Mouse (Mus musculus): ENCODE measurements around the gene Naa80. TPM values are rescaled to one million over a fixed set of nuclear protein-coding genes. Genes with fewer than 3 reads are reported as not detected.
"Not testable (repeated sequence)": the region's sequence is repeated elsewhere in the genome, so short reads cannot be mapped to it uniquely, and the experiment has no call there.

The Naa80 gene
- total RNA-seq, 2 experiments from 2014 or later = 11.2 to 14.4 TPM

DNA sequence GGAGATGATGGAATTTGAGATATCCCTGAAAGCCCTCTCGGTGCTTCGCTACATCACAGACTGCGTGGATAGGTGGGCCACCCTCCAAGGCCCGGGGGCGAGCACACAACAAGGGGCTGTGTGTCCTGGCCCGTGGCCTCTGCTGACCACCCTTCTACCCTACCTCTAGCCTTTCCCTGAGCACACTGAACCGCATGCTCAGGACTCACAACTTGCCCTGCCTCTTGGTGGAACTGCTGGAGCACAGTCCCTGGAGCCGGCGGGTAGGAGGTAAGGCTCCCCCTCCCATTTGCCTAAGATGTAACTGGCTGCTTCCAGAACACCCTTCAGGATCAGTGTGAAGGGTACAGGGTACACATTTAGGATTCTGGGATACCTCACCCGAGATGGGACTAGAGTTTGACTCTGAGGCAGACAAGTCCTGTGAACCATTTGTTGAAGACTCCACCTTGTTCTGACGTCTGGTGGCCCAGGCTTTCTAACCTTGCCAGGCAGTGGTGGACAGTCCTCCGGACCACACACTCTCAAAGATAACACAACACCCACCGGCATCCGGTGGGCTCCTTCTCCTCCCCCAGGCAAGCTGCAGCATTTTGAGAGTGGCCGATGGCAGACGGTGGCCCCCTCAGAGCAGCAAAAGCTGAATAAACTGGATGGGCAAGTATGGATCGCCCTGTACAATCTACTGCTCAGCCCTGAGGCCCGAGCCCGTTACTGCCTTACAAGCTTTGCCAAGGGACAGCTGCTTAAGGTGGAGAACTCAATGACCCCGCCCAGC, 29.2 kb upstream of the Naa80 start:
- intact Hi-C loops (cut with DNase I) = no loop called here
- no peak for DNase-seq

DNA sequence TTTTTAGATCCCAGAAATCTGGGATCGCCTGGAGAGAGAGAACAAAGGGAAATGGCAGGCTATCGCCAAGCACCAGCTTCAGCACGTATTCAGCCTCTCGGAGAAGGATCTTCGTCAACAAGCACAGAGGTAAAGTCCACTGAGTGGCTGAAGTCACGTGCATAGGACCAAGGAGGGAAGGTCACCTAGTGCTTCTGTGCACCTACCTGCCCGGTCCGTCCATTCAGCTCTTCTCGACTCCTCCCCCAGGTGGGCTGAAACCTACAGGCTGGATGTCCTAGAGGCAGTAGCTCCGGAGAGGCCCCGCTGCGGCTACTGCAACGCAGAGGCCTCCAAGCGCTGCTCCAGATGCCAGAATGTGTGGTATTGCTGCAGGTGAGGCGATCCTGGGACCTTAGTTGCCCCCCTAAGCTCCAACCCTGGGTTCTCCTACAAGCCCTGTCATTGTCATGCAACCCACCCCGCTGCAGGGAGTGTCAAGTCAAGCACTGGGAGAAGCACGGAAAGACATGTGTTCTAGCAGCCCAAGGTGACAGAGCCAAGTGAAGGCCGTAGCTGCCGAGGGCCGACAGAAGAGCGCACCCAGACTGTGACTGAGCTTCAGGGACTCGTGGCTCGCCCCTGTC, 28.1 kb upstream of the Naa80 start:
- no peak for DNase-seq
- intact Hi-C loops (cut with DNase I) = no loop called here

DNA sequence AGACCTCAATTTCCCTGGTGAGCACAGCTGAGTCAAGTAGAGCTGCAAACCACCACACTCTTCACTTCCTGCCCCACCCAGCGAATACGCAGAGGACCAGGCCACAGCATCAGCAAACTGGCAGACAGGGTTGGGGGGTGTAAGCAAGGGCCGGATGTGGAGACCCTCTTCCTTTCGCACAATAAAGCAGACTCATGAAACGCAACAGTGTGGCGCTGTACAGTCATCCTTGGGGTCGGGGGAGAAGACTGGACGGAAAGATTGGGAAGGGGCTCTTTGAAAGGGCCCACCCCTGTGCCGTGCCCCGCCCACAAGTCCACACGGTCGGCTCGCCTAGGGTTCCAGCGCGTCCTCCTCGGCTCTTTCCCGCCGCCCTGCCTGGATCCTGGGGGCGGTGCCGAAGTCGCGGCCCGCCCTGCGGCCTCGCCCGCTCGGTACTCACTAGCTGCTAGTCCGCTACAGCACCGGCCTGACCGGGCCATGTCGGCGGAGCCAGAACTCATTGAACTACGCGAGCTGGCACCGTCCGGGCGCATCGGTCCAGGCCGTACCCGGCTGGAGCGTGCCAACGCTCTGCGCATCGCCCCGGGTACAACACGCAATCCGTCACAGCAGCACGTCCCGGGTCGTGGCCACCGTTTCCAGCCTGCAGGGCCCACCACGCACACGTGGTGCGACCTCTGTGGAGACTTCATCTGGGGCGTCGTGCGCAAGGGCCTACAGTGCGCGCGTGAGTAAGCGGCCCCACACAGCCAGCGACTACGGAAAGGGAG, 27.4 kb upstream of the Naa80 start, which contains the start of gene Rassf1:
Gene Rassf1, plus strand, starts transcription at position 439 of the 773 bp plus-strand sequence.
- DNase-seq = peak; percentile 63 to 69
- intact Hi-C loops (cut with DNase I) = no loop called here

DNA sequence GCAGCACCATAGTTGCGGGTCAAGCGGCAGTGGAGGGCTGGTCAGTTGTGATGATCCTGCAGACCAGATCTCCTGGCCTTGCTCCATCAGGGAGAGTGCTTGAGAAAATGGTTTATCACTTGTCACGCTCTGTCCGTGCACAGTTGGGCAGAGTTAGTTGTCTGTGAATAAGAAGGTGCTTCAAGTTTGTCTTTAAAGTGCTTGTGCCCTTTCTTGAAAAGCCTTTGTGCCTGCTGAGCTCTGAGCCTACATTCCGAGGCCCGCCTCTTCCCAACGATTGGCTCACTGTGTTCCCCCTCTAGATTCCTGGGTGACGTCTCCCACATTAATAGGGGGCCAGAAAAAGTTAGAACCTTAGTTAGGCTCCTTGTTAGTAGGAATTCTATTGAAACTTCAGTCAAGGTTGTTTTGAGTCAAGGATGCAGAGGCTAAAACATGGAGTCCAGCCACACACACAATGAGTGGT, 26.8 kb upstream of the Naa80 start:
- no peak for DNase-seq
- intact Hi-C loops (cut with DNase I) = no loop called here

DNA sequence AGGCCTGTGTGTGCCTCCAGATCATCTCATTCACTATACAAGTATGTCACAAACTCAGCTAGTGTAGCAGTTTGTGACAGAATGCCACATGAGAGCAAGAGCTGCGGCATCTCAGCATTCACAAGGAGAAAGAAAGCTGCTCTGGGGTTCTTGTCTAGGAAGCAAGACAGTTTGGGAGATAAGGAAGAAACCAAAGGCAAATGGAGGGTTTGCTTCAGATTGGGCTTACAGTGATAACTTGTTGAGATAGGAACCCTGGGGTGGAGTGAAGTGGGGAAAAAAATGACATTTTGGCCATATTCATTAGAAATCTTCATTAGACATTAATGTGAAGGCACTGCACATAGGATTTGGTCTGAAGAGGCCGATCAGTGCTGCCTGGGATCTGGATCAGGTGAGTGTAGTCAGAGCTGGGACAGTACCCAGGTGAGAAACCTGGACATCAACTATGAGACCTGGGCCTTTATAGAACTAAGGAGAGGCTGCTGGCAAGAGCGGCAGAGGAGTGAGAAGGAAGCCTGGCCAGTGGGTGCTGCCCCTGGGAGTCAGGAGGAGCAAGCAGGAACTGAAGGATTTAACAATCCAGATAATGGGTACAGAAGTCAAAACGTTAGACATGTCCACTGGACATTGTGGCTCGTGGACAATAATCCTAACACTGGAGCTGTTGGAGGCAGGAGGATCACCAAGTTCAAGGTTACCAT, 25.8 kb upstream of the Naa80 start:
- intact Hi-C loops (cut with DNase I) = no loop called here
- DNase-seq = no peak

DNA sequence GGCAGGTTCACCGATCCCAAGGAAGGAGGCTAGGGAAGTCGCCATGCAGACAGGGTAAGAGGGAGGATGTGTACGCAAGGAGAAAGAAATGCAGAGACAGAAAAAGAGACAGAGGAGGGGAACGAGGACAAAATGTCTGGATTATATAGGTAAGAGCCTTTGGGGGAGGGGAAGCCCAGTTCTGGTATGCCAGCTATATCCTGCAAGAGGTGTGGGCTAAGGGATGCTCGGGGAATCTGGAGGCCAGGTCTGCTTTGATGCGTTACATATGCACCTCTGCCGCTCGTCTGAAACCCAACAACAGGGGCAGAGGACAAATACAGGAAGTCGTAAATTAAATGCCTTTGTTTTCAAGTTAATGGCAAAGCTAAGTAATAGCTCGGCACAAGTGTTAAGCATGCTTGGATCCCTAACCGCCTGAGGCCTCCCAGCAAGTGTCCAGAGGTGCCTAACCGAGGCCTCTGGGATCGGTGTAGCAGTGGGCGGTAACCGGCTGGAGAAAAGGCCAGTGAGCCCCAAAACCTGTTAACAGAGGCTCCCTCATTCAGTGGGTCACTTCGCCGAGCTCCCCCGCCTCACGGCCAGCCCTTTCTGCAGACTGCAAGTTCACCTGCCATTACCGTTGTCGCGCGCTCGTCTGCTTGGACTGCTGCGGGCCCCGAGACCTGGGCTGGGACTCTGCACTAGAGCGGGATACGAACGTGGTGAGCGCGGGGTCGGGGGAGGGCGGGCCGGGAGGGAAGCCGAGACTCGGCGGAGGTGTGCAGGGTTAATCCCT, 25.0 kb upstream of the Naa80 start:
- intact Hi-C loops (cut with DNase I) = no loop called here
- no peak for DNase-seq

DNA sequence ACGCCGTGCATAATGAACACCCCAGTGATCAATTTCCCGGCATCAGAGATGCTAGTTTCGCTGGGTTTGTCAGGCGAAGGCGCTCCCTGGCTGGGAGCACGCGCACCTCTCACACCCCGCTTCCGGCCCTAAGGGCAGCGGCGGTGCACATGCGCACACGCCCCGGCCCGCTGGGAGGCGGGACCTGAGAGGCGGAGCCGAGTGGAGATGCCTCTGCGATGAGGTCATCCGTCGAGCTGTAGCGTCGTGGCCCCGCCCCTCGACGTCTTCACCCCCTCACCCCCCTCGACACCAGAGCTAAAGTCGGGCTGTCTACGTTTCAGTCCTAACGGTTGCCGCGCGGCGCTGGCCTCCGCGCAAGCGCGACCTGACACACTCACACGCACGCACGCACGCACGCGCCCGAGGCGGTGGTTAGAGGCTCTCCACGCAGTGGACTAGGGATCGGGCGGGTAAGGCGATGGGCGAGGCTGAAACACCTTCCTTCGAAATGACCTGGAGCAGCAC, 24.3 kb upstream of the Naa80 start:
- peak; percentile 88 to 93 for DNase-seq
- intact Hi-C loops (cut with DNase I) = no loop called here

DNA sequence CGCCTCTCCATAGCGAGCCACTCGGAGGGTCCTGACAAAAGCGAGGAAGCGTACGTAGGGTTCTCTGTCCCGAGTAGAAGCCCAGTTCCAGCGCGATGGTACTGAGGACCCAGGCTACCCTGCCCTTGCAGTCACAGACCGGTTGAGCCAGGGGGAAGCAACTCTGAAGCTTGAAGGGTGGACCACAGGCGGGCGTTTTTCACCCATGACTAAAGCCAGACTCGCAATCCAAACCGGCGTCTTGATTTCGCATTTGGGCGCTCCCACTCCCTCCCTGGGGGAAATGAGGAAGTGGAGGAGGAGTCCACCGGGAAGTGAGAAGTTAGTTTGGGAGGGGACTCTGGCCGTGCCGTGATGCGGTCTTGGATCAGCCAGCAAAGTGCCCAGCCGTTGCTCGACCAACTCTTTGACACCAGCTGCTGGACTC, 23.6 kb upstream of the Naa80 start:
- DNase-seq = peak; percentile 65 to 66
- intact Hi-C loops (cut with DNase I) = no loop called here

DNA sequence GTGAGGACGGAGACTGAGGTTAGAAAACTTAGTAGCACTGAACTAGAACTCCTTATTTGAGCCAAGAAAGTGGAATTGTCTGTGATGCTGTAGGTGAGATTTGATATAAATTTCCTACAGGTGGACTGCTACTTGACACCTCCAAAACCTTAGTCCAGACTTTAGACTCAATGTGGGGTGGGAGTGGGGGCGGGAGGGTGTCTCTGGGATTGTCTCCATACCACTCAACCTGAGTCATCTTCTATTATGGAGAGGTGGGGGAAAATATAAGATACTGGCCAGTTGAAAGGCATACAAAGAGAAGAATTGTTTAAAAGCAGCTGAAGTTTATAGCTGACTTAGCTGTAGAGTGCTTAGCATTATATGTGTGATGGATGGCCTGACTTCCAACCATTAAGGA, 23.0 kb upstream of the Naa80 start:
- DNase-seq = no peak
- intact Hi-C loops (cut with DNase I) = no loop called here

DNA sequence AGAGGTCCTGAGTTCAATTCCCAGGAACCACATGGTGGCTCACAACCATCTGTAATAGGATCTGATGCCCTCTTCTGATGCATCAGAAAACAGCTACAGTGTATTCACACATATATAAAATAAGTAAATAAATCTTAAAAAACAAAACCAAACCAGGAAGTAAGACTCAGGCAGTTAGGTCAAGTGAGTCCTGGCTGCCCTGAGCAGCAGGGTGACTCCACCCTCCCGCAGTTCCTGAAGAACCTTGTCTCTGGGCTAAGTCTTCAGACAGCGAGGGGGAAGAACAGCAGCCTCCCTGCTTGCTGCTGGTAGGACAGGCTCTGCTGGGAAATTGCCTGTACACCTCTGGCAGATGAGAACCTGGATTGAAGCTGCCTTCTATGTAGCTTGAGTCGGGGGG, 22.3 kb upstream of the Naa80 start:
- DNase-seq = no peak
- intact Hi-C loops (cut with DNase I) = no loop called here

DNA sequence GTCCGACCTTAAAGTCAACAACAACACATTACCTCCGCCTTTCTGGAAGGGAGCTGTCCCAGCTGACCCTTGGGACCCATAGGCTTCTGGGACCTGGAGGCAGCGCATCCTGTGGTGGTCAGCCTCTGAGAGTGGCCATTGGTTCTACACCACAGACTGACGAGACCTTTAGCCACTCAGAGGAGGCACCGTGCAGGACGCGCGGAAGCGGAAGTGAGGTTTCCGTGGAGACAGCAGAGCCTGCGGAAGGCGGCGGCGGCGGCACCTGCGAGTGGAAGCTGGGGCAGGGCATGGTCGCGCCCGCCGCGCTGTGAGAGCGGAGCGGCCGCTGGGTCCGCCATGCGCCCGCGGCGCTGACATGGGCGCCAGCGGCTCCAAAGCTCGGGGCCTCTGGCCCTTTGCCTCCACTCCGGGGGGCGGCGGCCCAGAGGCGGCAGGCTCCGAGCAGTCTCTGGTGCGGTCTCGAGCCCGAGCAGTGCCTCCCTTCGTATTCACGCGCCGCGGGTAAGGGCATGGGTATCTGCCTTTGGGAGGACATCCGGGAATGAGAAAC, 15.6 kb upstream of the Naa80 start, which contains the start of gene Tusc2:
Gene Tusc2, plus strand, starts transcription at position 227 of the 553 bp plus-strand sequence.
- intact Hi-C loops (cut with DNase I) = no loop called here
- peak; percentile 85 to 93 for DNase-seq

DNA sequence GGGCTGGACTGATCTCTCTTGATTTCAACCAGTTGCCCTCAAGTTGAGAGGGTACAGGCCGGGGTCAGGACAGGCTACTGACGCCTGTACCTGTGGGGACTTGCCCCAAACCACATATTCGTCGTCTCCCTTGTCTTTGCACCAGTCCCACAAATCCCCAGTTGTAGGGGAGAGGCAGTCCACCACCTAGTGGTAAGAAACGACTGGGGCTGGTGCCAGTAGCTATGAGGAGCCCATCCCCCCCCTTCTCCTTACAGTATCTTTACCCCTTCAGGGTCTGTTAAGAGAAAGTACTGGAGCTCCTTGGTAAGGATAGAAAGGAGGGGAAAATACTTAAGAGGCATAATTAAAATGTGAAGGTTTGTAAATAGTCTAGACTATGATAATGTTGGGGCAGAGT, 13.1 kb upstream of the Naa80 start:
- intact Hi-C loops (cut with DNase I); DNase-seq: not testable (repeated sequence)

DNA sequence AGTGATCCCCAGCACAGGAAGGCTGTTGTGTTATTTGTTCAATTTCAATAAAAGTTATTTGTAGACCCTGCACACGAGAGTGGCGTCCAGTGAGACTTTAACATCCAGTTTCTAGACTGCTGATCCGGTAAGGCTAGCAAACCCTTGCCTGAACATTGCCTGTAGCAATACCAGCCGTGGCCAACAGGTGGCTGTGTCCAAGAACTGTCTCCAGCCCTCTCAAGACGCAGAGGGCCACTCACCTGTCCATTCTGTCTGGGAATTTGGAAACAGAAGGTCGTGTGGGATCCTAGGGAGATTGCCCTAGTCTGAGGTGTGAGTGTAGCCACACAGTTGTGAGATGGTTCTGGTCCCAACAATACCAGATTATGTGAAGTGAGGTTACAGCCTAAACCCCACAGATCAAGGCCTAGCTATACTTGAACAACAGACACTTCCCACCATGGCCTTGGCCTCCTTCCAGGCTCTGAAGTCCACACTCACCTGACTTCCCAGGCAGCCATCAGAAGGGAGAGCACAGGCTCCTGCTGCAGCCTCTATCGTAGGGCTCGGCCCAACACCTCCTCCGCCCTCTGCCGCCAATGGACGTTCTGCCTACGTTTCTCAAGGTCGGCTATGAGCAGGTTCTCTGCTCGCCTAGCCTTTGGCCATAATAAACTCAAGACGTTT, 12.5 kb upstream of the Naa80 start:
- intact Hi-C loops (cut with DNase I) = no loop called here
- DNase-seq = peak; percentile 78 to 81

DNA sequence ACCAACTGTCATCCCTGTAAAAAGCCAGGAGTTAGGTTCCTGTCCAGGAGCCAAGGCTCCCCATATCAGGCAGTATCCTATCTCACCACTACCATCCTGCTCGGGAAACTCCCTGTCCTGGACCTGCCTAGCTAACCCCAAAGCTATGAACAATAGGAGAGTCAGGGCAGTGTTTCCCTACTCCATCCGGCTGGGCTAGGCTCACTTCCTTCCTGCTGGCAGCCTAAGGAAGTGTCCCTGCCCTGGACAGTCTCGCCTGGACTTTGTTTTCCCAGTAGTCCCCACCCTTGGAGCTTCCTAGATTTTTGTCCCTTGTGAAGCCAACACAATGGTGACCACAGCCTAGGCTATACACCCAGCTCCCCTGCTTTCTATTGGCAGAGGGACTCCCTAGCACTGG, 11.8 kb upstream of the Naa80 start:
- DNase-seq = no peak
- intact Hi-C loops (cut with DNase I) = no loop called here

DNA sequence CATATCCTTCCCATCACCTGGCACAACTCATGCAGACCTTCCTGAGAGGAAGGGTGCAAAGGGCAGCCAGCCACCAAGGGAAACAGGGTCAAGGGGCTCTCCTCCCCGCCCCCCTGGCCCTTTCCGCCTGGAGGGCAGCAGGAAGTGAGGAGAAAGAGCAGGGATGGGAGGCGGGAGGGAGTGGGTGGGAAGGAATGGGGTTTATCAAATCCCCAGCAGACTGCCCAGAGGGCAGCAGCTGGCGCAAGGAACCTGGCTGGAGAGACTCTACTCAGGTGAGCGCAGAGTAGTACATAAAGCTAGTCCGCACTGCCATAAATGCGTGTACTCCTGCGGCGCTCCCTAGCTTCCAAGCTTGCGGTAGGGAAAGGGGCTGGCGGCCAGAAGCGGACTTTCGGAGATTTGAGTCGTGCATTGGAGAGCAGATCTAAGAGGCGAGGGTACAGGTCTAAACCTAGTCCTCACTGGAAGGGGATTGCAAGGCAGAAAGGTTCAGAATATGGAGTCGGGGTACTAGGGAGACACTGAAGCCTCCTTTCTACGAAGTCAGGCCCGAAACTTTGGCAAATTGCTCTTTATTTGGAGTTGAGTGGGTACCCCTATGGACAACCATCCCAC, 10.9 kb upstream of the Naa80 start, which contains the start of gene Hyal2:
Gene Hyal2, plus strand, starts transcription at position 244 of the 618 bp plus-strand sequence.
- no peak for DNase-seq
- intact Hi-C loops (cut with DNase I) = no loop called here

DNA sequence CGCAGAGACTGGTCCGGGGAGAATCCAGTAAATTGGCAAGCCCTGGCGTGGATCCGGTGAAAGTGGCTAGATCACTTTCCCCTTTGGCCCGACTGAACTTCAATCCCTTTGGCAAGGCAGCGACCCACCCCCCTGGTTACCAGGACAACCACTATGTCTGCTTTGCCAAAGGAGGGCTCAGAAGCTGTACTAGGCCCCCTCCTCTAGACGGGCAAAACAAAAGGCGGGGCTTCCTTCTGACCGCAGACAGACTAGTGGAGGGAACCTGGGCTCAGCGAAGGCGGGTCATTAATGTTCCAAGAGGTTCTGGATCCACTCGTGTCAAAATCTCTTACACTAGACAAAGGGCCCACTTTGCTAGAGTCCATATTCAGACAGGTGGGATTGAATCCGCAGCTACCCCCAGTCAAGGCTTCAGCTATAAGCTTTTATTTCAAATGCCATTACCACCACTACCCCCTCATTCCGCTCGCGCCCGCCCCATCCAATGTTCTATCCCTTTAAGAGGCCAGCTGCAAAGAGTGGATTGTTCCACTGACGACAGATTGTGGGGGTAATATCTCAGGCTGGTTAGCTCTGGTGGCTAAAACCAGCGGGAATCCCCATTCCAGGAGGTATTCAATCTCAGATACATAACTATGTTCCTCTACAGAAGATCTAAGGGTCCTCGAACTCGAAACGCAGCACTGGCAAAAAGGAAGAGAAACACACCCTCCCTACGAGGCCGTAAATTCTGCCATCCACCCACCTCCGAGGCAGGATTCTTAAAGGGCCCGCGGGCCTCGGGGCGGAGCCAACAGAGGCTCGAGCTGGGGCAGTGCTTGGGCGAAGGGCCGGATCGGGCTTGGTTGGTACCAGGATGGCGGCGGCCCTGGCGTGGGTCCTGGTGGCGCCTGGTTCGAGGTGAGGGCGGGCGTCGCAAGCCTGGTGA, 10.1 kb upstream of the Naa80 start:
- intact Hi-C loops (cut with DNase I) = no loop called here
- DNase-seq = peak; percentile 81 to 82

DNA sequence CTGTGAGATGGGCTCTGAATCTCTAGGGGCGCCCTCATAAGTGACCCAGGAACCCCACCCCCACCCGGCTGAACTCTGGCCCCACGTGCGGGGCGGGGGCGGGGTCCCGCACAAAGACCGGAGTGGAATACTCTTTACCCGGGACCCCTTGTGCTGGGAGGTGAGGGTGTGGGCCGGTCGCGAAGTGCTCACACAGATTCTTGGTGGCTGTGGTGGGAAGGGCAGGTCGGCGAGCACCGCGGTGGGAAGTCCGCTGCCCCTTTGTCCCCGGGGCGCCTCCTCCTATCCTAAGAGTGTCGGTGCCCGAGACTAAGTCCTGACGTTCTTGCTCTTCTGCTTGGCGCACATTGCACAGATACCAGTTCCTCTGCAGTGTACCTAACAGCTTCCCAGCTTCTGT, 9.4 kb upstream of the Naa80 start:
- no peak for DNase-seq
- intact Hi-C loops (cut with DNase I) = no loop called here
